Mouse (Mus musculus): ENCODE results near the gene Znrd1.
A peak's percentile ranks its signal among the peaks of the same experiment; 100 is the strongest.

Znrd1 gene

DNA sequence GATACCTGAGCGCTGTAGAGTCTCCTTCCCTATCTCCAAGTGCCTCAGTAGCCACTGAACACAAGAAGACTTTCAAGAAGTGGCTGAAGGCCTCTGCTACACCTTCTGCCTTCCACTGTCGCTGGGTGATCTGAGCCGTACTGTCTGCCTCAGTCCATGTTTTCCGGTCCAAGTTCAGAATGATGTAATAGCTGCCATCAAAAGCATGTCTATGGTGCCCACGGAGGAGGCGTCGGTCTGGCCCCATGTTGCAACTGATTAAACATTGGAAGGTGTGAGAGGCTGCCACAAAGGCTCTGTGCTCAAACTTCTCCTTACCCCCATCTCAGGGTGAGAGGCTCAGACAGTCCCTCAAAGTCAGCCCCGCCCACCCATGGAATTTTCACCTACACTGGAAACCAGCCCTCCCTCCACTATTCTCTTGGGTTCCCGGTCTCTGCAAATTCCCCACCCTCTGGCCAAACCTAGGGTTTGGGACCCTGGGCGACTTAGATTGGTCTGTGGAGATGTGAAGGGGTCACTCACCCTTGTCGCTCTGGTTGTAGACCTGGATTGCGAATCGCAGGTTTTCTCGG is 12.0 kb upstream of the Znrd1 start:
- no peak for DNase-seq

DNA sequence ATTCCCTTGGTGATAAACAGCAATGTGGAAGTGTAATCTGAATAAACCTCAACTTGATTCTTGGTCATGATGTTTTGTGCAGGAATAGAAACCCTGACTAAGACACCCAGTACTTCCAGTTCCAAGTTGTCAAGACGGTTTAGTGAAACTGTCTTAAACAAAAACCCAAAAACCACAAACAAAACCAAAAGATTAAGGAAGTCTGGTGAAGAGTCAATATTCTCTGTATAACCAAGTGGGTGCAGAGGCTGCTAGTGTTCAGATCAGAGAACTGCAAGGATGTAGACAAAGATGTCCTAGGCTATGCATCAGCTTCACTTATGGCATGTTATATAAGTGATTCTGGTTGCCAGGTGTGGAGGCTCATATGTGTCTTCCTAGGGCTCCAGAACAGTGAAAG is 8.5 kb upstream of the Znrd1 start:
- no peak for DNase-seq

DNA sequence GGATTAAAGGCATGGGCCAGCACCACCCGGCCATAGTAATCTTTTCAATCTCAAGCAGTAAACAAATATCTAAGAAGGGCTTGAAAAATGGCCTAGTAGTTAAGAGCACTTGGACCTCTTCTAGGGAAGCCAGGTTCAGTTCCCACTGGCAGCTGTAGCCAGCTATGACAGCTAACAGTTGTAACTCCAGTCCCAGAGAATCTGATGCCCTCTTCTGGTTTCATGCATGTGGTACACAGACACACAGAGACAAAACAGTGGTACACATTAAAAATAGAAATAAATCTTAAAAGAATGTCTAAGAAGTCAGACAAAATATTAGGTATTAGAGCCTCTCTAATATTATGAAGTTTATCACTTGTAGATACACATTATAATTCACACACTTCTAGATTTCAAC is 2.8 kb upstream of the Znrd1 start:
- DNase-seq: no peak

DNA sequence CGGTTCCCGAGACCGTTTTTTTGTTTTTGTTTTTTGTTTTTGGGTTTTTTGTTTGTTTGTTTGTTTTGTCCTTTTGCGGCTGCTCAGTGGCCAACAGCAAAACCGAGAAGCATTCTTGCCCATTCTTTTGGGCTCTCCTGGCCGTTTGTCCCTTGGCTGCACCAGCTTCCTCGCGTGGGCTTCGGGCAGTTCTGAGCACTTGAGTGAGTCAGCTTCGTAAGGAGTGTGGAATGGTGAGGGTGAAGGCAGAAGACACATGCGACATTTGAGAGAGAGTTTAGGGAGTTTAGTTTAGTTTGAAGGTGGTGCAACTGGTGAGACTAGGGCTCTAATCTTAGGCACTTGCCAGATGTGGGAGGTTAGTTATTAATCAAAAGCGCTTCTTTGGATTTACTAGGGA is 525 bp upstream of the Znrd1 start:
- peak; percentile 22 for DNase-seq

DNA sequence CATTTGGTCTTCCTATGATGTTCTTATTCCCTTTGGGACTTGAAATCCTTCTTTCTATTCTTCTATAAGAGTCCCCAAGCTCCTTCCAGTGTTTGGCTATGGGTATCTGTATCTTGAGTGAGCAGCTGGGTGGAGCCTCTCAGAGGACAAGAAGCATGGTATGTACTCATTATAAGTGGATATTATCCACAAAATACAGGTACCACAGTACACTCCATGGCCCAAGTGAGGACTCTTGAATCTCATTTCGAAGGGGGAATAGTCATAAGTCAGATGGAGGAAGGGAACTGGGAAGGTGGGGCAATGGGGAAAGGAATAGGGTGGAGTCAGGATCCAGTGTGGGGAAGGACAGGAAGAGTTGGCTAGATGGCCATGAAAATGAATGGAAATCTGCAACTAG is 5.3 kb downstream of the Znrd1 start:
- DNase-seq: no peak

DNA sequence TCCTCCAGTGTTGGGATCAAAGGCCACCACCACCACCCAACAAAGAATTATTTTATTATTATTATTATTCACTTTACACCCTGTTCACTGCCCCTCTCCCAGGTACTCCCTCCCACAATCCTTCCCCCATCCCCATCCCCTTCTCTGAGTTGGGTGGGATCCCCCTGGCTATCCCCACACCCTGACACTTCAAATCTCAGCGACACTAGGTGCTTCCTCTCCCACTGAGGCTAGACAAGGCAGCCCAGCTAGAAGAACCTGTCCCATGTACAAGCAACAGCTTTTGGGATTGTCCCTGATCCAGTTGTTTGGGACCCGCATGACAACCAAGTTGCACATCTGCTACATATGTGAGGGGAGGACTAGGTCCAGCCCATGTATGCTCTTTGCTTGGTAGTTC is 5.7 kb downstream of the Znrd1 start:
- no peak for DNase-seq

DNA sequence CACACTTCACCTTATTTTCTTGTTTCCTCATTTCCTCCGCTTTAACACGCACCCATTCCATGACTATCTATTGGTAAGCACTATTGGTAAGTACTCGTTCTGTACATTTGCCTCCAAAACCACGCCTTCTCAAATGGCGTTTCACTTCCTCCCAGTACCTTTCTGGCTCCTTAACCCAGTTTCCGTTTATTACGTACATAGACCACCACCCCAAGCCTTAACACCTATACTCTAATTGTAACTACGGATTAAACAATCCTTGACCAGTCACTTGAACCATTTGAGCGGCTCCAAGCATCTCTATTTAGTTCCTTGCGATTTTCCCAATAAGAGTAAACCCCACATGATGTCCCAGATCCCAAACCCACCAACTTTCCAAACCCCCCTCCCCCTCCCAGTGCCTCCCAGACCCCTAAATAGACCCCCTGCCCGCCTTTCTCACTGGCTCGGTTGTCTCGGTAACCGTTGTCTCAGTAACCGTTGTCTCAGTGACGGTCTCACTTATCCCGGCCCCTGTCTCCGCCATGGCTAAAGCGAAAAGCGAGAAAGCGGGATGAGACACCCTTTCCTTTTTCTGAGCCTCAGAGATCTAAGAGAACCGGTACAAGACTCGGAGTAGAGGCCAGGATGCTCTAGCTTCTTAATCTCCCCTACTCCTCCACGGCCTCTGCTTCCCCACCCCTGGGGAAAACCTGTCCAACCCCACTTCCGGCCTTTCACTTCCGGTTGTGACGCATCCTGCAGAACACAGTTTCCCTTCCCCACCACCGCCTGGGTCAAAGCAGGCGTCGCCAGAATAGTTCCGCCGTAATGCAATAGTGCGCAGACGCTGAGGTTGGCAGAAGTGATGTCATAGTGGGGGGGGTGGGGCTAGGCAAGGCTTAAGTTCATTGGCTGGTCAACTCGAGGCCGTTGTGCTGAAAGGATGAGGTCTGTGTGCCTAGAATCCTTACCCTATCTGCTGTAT is 7.1 kb downstream of the Znrd1 start, which contains the start of gene Ppp1r11:
Gene Ppp1r11, minus strand, starts transcription at position 761 of the 967 bp plus-strand sequence.
- peak; percentile 98 for DNase-seq

DNA sequence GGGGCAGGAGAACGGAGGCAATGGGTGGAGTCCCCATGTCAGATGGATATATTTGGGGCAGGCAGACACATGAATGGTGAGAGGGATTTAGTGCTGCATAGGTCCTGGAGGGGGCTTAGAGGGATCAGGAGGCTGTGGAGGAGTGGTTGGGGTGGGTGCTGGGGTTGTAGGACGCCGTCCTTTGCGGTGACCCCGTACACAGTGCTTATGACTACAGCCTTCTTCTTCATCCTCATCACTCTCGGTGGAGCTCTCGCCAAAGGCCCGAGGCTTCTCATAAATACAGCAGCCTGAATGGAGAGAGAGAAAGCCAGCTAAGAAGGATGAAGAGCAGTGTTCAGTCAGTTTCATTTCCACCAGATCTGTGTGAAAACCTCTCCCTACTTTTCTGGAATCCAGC is 9.1 kb downstream of the Znrd1 start:
- DNase-seq: no peak

DNA sequence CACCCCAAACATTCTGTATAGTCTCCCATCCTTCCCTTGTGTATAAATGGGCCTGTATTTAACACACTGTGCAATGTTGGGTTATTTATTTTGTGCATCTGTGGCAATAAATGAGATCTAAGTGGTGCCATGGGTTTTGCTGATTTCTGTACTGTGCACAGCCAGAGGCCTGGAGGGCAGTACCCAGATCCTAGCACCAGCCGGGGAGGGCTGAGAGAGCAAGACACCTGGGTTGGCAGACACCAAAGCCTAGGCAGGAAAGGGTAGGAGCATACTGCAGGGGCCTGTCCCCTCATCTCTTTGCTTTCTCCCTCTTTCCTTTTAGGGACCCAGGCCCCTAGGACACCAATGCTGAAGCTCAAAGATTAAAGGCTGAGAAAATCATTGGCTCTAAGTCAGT is 10.1 kb downstream of the Znrd1 start:
- no peak for DNase-seq

DNA sequence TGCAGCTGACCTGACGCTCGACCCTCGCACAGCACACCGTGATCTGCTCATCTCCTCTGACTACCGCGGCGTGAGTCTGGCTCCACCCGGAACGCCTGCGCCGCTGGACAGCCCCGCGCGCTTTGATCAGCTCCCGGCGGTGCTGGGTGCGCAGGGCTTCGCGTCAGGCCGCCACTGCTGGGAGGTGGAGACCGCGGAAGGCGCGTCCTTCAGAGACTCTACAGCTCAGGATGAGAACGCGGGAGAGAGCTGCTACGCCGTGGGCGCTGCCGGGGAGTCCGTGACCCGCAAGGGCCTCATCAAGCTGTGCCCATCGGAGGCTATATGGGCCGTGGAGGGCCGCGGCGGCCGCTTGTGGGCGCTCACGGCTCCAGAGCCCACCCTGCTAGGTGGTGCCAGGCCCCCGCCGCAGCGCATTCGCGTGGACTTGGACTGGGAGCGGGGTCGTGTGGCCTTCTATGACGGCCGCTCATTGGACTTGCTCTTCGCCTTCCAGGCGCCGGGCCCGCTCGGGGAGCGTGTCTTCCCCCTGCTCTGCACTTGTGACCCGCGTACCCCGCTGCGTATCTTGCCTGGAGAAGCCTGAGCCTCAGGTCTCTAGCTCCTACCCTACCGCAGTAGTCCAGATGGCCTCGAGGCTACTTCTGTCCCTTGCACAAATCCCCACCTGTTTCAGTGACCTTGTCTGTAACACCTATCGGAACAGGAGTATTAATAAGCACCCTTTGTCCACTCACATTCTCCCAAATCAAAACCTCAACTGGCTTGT is 11.1 kb downstream of the Znrd1 start:
- peak; percentile 33 for DNase-seq

DNA sequence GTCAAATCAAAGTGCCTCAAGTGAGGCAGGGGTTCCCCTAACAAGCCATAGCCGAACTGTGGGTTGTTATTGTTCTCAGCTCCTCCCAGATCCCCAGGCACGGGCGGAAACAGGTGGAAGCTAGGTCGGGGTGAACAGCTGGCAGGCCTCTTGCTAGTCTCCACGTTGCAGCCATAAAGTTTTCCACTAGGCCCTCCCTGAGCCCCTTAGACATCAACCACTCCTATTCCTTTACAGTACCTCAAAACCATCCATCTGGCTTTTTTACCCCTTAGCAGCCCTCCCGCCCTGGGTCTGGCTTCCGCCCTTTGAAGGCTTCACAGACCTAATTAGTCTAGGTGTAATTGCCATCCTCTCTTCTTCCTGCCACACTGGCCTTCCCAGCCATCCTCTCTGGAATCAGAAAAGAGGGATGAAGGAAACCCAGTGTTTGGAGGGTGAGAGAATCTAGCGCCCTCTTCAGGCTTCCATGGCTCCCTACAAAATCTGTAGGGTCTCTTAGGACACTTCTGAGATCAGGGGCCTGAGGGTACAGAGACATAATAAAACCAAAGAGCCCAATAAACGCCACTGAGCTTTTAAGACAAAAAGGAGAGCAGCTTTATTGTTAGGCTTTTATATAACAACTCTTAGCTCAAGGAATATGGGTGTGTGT is 14.1 kb downstream of the Znrd1 start:
- no peak for DNase-seq

DNA sequence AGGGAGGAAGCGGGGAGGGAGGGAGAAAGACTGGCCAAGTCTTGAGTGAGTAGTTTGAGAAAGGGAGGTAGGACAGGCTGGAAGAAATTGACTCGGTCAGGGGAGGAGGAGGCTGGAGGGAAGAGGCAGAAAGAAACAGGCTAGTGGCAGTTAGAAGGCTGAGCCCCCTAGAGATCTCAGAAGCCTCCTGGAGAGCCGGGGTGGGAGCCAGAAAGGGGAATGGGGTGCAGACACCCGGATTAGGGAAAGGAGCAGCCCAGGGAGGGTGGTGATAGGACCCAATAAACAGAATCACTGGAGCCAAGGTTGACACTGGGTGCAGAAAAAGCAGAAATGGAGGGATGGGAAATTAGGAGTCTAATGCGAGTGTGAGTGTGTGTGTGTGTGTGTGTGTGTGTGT is 14.7 kb downstream of the Znrd1 start:
- DNase-seq: no peak

DNA sequence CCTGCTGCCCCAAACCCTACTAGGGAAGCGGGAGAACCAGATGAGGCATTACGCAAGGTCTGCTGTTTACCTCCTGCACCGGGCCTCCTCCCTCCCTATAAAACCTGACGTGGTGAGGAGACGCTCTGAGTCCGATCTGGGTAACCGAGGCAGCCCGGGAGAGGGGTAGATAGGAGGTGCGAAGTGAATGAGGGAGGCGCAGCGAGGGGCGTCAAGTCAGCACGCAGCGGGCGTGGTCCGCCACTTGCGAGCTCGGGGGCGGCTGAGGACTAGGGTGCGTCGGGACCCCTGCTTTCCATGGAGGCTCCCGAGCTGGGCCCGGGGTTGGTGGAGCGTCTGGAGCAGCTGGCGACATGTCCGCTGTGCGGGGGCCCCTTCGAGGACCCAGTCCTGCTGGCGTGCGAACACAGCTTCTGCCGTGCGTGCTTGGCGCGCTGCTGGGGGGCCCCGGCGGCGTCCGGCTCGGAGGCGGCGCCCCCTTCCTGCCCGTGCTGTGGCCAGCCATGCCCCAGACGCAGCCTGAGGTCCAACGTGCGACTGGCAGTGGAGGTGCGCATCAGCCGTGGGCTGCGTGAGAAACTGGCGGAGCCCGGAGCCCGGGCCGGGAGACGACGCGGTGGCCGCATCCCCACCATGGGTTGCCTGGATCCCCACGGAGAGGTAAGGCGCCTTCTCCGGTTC is 15.4 kb downstream of the Znrd1 start, which contains the start of gene Rnf39:
Gene Rnf39, plus strand, starts transcription at position 128 of the 681 bp plus-strand sequence.
- DNase-seq: no peak

DNA sequence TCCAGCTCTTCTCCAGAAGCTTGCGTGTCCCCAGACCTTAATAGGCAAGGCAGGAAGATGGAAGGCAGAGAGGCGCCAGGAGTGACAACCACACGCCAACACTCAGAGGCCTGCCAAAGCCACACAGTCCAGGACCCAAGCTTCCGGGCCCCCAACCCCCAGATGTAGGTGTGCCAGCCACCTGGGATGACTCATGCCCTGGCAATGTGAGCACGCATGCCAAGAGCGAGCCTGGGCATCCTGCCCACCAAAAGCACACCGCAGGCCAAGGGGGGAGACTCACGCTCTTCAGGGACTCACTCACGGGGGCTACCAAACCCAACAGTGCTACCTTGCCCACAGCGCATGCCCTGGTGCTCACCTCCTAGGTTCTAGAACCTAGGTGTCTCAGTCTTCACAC is 16.0 kb downstream of the Znrd1 start:
- DNase-seq: peak; percentile 46

DNA sequence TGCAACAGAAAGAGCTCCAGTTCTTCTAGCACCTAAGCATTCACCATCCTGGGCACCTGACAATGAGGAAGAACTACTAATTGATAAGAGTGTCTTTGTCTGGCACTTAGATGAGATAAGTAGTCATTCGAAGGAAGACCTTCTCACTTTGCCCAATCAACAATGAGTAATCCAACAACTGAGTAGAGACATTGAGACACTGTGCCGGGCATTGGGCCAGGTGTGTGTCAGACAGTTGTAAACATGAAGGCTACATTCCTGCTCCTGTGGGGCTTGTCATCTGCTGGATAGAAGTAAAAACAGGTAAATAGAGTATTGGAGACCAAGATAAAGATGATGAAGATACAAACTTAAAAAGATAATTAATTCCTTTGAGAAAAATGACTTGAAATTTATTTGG is 20.3 kb downstream of the Znrd1 start:
- no peak for DNase-seq

DNA sequence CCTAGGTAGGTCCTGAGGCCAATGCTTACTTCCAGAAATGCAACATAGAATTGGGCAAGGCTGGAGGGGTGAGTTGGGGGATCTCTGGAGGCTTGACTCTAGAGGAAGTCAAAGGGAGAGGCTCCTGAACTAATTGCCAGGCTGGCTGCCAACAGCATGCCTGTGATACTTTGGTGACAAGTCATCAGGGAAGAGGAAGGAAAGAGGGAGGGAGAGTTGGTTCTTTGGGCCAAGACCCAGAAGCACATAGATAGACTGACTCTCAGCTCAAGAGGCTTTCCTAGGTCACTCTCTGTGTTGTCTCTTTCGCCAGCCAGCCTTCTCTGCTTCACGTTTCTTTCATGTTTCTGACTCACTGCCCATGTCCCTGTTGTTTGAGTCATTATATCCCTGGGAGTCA is 26.6 kb downstream of the Znrd1 start:
- peak; percentile 37 for DNase-seq

DNA sequence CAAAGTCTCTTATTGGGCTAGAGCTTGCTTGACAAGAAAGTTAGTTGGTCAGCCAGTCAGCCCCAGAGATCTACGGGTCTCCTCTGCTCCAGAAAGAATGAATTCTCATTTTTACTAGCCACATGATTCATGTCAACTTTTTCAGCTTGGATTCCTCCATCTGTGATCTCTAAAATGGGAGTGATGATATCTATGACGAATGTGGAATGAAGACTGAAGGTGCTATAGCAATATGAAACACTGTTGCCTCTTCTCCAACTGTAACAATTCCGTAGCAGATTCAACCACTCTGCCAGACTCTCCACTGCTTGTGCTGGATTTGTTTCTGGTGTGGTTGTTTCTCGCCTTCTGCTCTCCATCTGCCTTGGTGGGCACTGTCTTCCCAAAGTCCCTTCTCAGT is 27.2 kb downstream of the Znrd1 start:
- DNase-seq: no peak

DNA sequence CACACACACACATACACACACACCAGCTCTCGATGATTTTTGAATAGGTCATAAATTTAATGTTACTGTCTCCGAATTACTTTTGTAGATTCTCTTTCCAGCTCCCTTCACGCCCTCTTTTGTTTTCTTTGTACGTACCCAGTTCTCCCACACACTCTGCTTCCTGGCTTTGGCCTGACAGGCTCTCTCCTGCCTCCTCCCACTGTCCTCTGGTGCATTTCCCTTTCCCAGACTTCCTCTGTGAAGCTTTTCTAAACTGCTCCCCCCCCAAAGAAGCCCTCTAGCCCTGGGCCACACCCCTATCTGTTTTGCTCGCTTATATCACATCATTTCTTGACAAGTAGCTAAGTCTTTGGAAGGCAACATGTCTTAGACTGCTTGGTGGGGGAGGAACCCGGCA is 28.1 kb downstream of the Znrd1 start:
- peak; percentile 40 for DNase-seq

DNA sequence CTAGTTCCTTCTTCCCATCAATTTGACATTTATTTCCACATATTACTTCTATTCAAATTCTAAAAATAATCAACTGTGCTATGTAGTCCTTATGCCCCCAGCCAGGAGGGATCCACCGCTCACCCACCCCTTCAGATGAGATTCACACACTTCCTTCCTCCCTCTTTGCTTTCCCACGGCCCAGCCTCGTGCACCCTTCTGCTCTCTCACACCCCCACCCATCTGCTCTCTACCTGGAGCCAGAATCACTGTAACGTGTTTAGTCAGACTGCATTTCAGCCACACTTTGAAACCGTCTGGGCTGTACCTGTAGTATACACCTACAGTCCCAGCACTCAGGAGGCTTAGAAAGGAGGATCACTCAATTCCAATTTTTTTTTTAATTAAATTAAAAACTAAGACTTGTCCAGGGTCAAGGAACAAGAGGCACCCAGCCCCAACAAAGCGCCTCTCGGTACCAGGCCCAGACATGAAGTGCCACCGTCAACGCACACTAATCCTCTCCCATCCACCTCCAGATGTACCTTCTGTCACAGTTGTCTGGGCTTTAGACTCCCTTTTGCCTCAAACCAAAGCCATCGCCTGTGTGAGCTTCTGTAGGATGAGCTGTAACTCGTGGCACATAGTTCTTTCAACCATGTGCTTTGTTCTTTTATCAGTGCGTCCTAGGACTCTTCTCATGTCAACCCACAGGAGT is 29.0 kb downstream of the Znrd1 start:
- DNase-seq: no peak

DNA sequence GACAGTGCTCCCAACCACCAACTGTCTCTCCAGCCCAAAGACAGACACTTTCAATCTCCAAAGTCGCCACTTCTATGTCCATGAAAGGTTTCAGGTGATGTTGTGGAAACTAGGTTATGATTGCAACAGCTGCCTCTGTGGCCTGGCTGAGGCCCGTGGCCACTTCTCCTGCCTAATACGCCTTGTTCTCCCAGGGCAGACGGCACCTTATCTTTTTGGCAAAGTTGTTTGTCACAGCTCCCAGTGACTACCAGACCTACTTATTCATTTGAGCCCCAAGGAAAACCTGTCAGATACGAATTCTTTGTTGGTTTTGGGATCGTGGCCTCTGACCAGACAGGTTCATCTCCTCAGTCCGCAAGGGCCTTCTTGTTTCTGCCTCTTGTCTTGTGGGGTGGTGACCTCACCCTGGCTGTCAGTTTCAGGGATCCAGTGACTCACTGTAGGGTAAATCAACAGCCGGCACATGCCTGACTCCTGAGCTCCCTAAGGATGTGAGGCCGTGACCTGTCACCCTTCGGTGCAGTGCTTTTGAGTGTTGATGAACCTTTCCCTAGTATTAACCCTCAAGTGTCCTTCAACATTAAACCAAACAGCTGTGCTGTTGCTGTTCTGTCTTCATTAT is 30.8 kb downstream of the Znrd1 start:
- no peak for DNase-seq

DNA sequence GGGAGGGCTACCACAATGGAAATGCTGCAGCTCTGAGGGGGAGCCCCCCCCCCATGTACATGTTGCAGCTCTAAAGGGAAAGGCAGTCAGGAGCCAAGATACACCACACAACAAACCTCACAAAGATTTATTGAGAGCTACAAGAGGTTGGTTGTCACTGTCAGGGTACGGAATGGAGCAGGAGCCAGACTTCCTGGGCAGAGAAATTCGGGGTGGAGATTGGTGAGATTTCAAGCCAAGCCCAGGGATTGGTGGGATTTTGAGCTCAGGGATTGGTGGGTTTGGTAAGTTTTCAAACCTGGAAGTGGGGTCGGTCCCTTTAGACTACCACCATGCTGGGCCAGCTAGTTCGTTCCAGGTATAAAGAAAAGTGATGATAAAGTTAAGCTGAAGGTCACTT is 34.9 kb downstream of the Znrd1 start:
- DNase-seq: no peak
